Mouse (Mus musculus): Measurements from ENCODE around the gene Nr1d1. TPM values are rescaled to one million over a fixed set of nuclear protein-coding genes. Genes with fewer than 3 reads are reported as not detected.
A peak's percentile ranks its signal among the peaks of the same experiment; 100 is the strongest.
"Not testable (repeated sequence)": the region's sequence is repeated elsewhere in the genome, so short reads cannot be mapped to it uniquely, and the experiment has no call there.

Nr1d1 gene
- polyA plus RNA-seq, 1 experiment from 2014 or later: 3.9 TPM

DNA sequence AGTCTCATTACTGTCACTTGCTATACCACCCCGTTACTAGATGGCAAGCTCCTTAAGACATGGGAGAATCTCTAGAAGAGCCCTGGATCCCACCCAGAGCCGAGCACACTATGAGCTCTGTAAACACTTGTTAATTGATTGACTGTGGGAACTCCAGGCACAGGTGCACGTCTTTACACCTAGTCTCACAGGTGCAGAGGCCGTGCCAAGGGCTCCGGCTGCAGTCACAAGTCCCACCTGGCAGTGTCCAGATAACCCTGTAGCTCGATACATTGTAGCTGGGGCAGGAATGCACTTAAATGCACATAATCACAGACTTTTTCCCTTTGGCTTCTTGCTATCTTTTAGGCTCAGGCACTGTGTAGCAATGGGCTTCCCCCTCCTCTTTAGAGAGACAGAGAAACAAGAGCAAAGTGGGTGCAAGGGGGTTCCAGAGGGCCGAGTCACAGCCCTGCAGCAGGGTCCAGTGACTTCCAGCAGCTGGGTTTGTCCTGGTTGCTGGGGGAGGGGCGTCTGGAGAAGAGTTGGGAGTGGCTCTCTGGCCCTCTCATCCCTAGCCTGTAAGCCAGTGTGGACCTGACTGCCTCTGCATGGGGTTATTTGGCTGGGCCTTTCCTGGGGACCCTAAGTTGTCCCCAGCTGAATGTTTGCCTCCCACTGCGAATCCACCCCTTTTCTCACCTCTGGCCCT, 31.3 kb downstream of the Nr1d1 start:
- Histone ChIP-seq H3K9me3 (no peaks in the 10 kb centered on the region), H3K4me3 (peak overlapping the region; percentile 90), H3K27ac (peak overlapping the region; percentile 100), H3K9ac (peak overlapping the region; percentile 98), H3K4me2 (peak overlapping the region; percentile 67), H3K27me3 (replicated peaks) (no peaks in the 10 kb centered on the region), H3K36me3 (replicated peaks) (no peaks in the 10 kb centered on the region), H3K4me1 (peaks cover 80% of the 10 kb centered on the region)
- no peak for ATAC-seq (replicated peaks)
- WGBS: 2% methylated on average over 9 of the region's 9 CpGs

DNA sequence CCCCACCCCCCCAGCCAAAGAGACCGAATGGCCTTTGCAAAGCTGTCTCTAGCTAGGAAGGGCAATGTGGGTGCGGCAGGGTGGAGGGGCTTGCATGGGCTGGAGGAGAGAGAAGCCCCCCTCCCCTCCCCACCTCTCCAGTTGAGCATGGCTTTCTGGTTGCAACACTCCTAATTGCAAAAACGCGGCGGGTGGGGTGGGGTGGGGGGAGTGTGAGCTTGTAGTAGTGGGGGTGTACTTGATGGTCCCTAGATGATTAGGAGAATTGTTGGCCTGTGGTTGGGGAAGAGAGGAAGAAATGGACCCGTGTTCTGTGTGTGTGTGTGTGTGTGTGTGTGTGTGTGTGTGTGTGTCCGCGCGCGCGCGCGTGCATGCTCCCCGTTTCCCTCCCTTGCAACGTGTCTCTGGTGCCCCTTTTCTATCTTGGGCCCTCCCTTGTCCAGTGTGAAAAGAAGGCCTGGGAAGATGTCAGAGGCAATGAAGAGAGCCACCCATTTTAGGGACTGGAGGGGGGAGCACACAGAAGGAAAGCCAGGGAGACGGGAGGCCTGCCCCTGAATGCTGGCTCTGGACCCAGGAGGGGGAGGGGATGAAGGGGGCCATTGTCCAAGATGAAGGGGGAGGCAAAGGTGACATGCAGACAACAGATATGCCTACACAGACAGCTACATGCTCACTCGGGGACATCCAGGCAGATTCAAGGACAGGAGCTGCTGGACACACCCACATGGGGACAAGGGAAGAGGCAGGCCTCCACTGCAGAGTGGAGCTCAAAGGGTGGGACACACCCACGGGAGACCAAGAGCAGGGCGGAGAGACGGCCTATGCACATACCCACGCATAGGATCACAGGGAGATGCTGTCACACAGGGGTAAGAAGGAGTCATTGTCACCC, 32.5 kb downstream of the Nr1d1 start:
- peak overlapping the region; percentile 100 for H3K27ac ChIP-seq
- no peaks in the 10 kb centered on the region for H3K27me3 ChIP-seq (replicated peaks)
- ATAC-seq (replicated peaks): peak; percentile 32
- H3K36me3 ChIP-seq (replicated peaks): no peaks in the 10 kb centered on the region
- H3K4me3 ChIP-seq: peak overlapping the region; percentile 90
- H3K9ac ChIP-seq: peak overlapping the region; percentile 98
- H3K4me1 ChIP-seq: peaks cover 77% of the 10 kb centered on the region
- H3K4me2 ChIP-seq: peak overlapping the region; percentile 67
- WGBS: under 1% methylated on average over 21 of the region's 21 CpGs
- H3K9me3 ChIP-seq: no peaks in the 10 kb centered on the region

DNA sequence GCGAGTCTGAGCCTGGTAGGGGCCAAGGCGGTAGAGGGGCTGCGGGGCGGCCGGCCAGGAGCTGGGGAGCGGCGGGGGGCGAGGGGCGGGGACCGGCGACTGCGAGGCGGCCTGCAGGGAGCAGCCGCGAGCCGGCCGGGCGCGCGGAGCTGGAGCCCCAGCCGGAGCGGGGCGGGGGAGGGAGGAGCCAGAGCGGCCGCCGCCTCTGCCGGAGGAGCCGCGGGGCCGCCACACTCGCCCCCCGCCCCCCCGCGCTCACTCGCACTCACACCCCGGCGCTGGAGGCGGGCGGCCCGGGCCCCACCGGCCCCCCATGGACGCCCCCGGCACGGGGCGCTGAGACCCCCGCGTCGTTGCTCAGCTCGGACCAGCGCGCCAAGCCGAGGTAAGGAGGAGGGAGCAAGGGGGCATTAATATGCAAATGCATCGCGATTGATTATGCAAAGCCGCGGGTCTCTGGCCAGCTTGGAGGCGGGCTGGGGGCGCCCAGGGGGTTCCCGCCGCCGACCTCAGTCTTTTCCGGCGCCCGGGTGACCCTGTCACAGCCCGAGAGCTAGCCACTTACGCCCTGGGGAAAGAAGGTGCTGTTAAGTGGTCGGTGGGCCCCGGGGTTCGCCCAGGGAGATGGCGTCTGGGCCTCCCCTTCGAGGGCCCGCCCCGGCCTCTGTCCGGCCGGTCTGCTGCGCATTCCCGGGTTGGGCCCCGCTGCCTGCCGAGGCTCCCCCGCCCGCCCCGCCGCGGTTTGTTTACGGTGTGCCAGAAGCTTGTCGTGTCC, 33.3 kb downstream of the Nr1d1 start:
- H3K9me3 ChIP-seq: no peaks in the 10 kb centered on the region

DNA sequence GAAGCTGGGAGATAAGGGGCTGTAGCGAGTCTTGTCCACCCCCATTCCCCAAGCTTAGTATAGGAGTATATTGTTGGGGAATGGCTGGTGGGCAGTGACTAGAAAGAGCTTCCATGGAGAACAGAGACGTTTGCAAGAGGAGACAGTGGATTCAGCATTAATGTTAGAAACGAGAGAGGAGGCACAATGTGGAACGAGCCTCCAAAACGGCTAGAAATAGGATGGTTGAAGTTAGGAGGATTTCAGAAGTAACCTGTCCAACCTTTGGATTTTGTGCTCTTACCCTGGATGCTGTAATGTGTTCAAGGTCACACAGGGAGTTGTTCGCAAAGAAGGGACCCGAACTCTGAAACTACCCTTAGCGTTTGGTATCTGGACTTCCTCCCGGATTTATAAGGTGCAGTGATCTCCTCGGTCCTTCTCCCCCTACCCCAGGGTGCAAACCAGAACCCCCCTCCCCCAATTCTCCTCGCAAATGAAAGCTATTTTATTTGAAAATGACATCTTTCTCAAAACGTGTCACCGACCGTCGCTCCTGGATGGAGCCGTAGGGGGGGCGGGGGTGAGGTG, 34.0 kb downstream of the Nr1d1 start:
- no peaks in the 10 kb centered on the region for H3K27me3 ChIP-seq (replicated peaks)
- peak overlapping the region; percentile 67 for H3K4me2 ChIP-seq
- peaks cover 65% of the 10 kb centered on the region for H3K4me1 ChIP-seq
- no peak for ATAC-seq (replicated peaks)
- under 1% methylated on average over 17 of the region's 17 CpGs for WGBS
- peak overlapping the region; percentile 100 for H3K27ac ChIP-seq
- H3K36me3 ChIP-seq (replicated peaks): no peaks in the 10 kb centered on the region
- H3K9ac ChIP-seq: peak overlapping the region; percentile 98
- H3K9me3 ChIP-seq: no peaks in the 10 kb centered on the region
- H3K4me3 ChIP-seq: peak overlapping the region; percentile 90

More for the DNA sequence above, 33.3 kb downstream of the Nr1d1 start:
- H3K27me3 ChIP-seq (replicated peaks): no peaks in the 10 kb centered on the region
- no peaks in the 10 kb centered on the region for H3K36me3 ChIP-seq (replicated peaks)
- WGBS: under 1% methylated on average over 59 of the region's 86 CpGs
- H3K9ac ChIP-seq: peak overlapping the region; percentile 98
- H3K4me3 ChIP-seq: peak overlapping the region; percentile 90
- H3K4me1 ChIP-seq: peaks cover 71% of the 10 kb centered on the region
- peak; percentile 62 for ATAC-seq (replicated peaks)
- peak overlapping the region; percentile 67 for H3K4me2 ChIP-seq
- H3K27ac ChIP-seq: peak overlapping the region; percentile 100

DNA sequence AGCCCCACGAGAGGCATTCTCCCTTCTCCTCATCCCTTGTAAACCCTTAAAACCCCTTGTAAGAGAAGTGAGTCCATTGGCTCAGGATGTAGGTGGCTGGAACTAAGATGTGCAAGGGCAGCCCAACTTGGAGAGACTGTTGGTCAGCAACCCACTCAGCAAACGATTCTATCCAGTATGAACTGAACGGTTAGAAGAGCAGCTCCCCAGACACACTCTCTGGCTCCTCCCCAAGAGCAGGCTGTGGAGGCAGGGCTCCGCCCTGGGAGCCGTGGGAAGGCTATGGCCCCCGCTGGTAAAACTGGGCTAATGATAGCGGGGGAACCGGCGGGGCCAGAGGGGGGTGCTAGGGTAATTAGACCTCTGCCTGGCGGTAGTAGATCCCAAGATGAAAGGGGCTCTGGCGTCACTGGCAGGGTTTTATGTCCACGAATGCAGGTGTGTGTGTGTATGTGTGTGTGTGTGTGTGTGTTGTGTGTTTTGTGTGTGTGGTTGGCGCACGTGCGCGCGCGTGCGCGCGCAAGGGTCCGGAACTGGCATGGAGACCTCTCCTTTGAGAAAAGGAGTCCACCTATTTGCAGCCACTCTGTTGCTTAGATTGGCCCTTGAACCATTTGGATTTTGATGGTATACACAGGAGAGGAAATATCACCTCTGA, 34.6 kb downstream of the Nr1d1 start, which contains the start of gene Thra:
Thra (plus strand) TSS at position 246 of the 658 bp plus-strand sequence.
- no peaks in the 10 kb centered on the region for H3K9me3 ChIP-seq

DNA sequence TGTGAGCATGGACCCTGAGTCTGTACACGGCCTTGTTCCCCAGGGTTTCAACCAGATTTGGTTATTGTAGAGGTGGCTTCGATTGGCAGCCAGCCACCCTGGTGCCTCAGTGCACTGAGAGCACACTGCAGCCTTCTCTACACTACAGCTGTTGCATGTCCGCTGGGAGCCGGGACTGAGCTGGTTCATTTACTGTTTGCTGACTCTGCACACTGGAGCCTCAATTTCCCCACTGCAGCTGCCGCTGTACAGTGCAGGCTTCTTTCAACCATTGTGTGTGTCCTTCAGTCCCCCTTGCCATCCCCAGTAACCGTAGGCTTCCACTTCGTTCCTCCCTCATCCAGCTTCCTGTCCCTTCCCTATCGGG, 35.1 kb downstream of the Nr1d1 start:
- 6% methylated on average over 8 of the region's 8 CpGs for WGBS
- Histone ChIP-seq H3K9me3 (no peaks in the 10 kb centered on the region), H3K4me2 (peak overlapping the region; percentile 67), H3K36me3 (replicated peaks) (no peaks in the 10 kb centered on the region), H3K4me1 (peaks cover 53% of the 10 kb centered on the region), H3K4me3 (peak overlapping the region; percentile 90), H3K9ac (peak overlapping the region; percentile 98), H3K27ac (peak overlapping the region; percentile 100), H3K27me3 (replicated peaks) (no peaks in the 10 kb centered on the region)
- no peak for ATAC-seq (replicated peaks)

More for the DNA sequence above, 34.6 kb downstream of the Nr1d1 start, which contains the start of gene Thra:
- H3K4me1 ChIP-seq: peaks cover 59% of the 10 kb centered on the region
- H3K27ac ChIP-seq: peak within 1 kb of the TSS; percentile 100
- H3K27me3 ChIP-seq (replicated peaks): no peaks in the 10 kb centered on the region
- peak; percentile 40 for ATAC-seq (replicated peaks)
- H3K4me2 ChIP-seq: peak within 1 kb of the TSS; percentile 67
- peak within 1 kb of the TSS; percentile 98 for H3K9ac ChIP-seq
- no peaks in the 10 kb centered on the region for H3K36me3 ChIP-seq (replicated peaks)
- H3K4me3 ChIP-seq: peak within 1 kb of the TSS; percentile 90
- under 1% methylated on average over 22 of the region's 22 CpGs for WGBS

DNA sequence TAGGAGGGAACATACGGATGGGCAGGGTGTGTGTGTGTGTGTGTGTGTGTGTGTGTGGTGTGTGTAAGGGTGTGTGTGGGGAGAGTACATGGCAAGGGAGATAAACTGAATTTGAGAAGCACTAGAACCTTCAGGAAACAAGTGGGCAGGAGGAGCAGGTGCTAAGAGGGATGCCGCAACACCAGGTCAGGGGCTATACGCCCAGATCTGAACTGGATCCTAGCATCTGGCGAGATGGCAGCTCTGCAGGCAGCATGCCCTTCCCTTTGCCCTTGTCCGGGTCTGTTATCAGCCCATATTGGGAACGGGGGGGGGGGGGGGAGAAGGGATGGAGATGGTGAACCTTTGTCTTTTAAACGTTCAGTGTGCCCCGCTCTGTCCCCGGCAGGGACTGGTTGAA, 36.2 kb downstream of the Nr1d1 start:
- H3K36me3 ChIP-seq (replicated peaks): no peaks in the 10 kb centered on the region
- no peak overlapping the region for H3K4me2 ChIP-seq
- WGBS: 57% methylated on average over 9 of the region's 9 CpGs
- peak overlapping the region; percentile 79 for H3K27ac ChIP-seq
- H3K27me3 ChIP-seq (replicated peaks): no peaks in the 10 kb centered on the region
- no peak overlapping the region for H3K4me3 ChIP-seq
- ATAC-seq (replicated peaks): no peak
- no peak overlapping the region for H3K9ac ChIP-seq
- no peaks in the 10 kb centered on the region for H3K9me3 ChIP-seq
- H3K4me1 ChIP-seq: peaks cover 43% of the 10 kb centered on the region

DNA sequence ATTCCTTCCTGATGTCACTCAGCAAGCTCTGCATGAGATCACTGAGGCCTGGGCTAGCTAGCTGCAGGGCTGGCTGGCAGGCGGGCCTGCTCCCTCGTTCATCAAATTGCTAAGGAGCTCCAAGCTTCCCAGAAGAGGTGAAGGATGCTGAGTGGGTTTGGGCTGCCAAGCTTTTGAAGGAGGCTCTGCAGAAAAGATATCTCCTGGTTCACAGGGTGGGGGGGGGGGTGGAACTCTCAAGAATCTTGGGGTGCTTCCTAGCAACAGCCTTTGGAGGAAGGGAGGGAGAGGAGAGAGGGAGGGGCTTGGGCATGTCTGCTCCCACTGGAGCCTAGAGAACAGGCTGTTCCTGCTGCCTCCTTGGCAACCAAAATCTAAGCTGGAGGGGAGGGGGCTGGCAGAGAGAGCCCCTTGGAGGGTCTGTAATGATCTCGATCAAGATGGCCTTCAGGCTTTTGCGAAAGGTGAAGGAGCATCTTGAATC, 36.7 kb downstream of the Nr1d1 start:
- ATAC-seq (replicated peaks): no peak

DNA sequence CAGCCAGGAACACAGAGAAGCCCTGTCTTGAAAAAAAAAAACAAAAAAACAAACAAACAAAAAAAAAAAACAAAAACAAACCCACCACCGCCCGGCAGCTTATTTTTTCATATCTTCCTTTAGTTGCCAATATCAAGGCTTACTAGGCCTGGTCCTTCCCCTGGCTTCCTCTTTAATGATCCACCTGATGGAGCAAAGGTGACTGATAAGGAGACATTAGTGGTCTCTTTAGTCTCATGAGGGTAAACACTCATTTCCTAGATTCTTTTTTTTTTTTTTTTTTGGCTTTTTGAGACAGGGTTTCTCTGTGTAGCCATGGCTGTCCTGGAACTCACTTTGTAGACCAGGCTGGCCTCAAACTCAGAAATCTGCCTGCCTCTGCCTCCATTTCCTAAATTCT, 37.9 kb downstream of the Nr1d1 start:
- H3K4me3 ChIP-seq; H3K27me3 ChIP-seq (replicated peaks); H3K4me2 ChIP-seq; H3K27ac ChIP-seq; H3K9me3 ChIP-seq; H3K9ac ChIP-seq; H3K36me3 ChIP-seq (replicated peaks); ATAC-seq (replicated peaks): not testable (repeated sequence)
- peaks cover 33% of the 10 kb centered on the region for H3K4me1 ChIP-seq
- 90% methylated on average over 2 of the region's 2 CpGs for WGBS

More for the DNA sequence above, 36.7 kb downstream of the Nr1d1 start:
- H3K4me2 ChIP-seq: no peak overlapping the region
- 15% methylated on average over 4 of the region's 4 CpGs for WGBS
- H3K4me3 ChIP-seq: no peak overlapping the region
- H3K4me1 ChIP-seq: peaks cover 38% of the 10 kb centered on the region
- no peaks in the 10 kb centered on the region for H3K27me3 ChIP-seq (replicated peaks)
- H3K9me3 ChIP-seq: no peaks in the 10 kb centered on the region
- H3K36me3 ChIP-seq (replicated peaks): no peaks in the 10 kb centered on the region
- no peak overlapping the region for H3K9ac ChIP-seq
- H3K27ac ChIP-seq: peak overlapping the region; percentile 79

DNA sequence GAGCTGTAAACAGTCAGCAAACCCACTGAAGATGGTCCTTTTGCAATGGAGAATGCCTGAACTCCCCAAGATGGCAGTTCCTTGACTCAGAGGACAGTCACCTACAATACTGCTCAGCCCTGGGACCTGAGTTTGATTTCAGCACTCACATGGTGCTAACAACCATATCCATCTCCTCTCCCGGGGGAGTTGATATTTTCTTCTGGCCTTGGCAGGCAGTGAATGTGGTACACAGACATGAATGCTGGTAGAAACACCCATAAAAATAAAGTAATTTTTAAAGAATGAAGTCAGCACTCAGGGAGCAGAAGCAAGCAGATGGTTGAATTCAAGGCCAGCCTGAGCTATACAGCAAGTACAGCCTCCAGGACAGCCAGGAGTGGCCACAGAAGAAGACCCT, 39.0 kb downstream of the Nr1d1 start:
- ATAC-seq (replicated peaks): no peak
- no peaks in the 10 kb centered on the region for H3K27me3 ChIP-seq (replicated peaks)
- H3K36me3 ChIP-seq (replicated peaks): no peaks in the 10 kb centered on the region
- peaks cover 34% of the 10 kb centered on the region for H3K4me1 ChIP-seq
- H3K9ac ChIP-seq: no peak overlapping the region
- no peak overlapping the region for H3K4me3 ChIP-seq
- 90% methylated on average over 1 of the region's 1 CpGs for WGBS
- H3K4me2 ChIP-seq: no peak overlapping the region
- H3K9me3 ChIP-seq: no peaks in the 10 kb centered on the region
- H3K27ac ChIP-seq: no peak overlapping the region

DNA sequence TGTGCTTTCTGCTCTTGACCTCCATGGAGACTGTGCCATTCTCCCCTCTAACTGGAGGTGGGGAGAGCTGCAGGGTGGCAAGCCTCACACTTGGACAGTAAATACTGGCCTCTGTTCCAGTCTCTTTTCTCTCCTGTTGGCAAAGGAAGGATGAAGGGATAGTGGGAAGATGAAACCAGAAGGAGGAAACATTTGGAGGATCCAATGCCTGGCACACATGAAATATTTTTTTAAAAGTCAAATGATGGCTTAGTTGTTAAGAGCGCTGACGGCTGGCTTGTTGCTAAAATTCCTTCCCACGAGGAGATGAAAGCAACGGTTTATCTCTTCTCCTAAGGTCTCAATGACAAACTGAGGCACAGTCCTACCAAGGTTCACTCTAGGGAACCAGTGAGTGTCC, 40.0 kb downstream of the Nr1d1 start:
- Histone ChIP-seq H3K36me3 (replicated peaks) (no peaks in the 10 kb centered on the region), H3K27ac (no peak overlapping the region), H3K4me3 (no peak overlapping the region), H3K9me3 (no peaks in the 10 kb centered on the region), H3K4me1 (peaks cover 27% of the 10 kb centered on the region), H3K9ac (no peak overlapping the region), H3K4me2 (no peak overlapping the region), H3K27me3 (replicated peaks) (no peaks in the 10 kb centered on the region)
- ATAC-seq (replicated peaks): no peak
- WGBS: 94% methylated on average over 4 of the region's 4 CpGs

Measured in midbrain, embryonic 15.5 days (tissue).